Mouse (Mus musculus): ENCODE data around the gene Pgd. TPM values are rescaled to one million over a fixed set of nuclear protein-coding genes. Genes with fewer than 3 reads are reported as not detected.
A peak's percentile ranks its signal among the peaks of the same experiment; 100 is the strongest.

The Pgd gene
- polyA plus RNA-seq, 1 experiment from 2014 or later: 91.1 TPM

- H3K9me3 ChIP-seq (replicated peaks): peaks cover 5% of the 10 kb centered on the region; the same call in 1 of the 2 replicates
- peaks cover 58% of the 10 kb centered on the region for H3K36me3 ChIP-seq
- no peaks in the 10 kb centered on the region for H3K27me3 ChIP-seq (replicated peaks)
- no peak overlapping the region for H3K27ac ChIP-seq (ENCODE audit: poor library complexity, severe bottlenecking)
- H3K4me3 ChIP-seq: no peak overlapping the region
- no peak overlapping the region for H3K9ac ChIP-seq
- H3K4me2 ChIP-seq: no peak overlapping the region
- WGBS: 88% methylated on average over 11 of the region's 11 CpGs
- peaks cover 11% of the 10 kb centered on the region; the same call in 1 of the 2 replicates for H3K4me1 ChIP-seq (replicated peaks)
- ATAC-seq (ENCODE audit: insufficient number of reproducible peaks, low FRiP score): no peak
These were observed 16.3 kb downstream of the Pgd start for GRCm38 (mm10) chr4:149150256-149150655.

- Histone ChIP-seq H3K27me3 (replicated peaks) (no peaks in the 10 kb centered on the region), H3K36me3 (peaks cover 52% of the 10 kb centered on the region), H3K4me2 (no peak overlapping the region), H3K4me1 (replicated peaks) (peaks cover 11% of the 10 kb centered on the region; the same call in 1 of the 2 replicates), H3K27ac (ENCODE audit: poor library complexity, severe bottlenecking) (no peak overlapping the region), H3K9me3 (replicated peaks) (no peaks in the 10 kb centered on the region), H3K9ac (no peak overlapping the region), H3K4me3 (no peak overlapping the region)
- no peak for ATAC-seq (ENCODE audit: insufficient number of reproducible peaks, low FRiP score)
- WGBS: 74% methylated on average over 7 of the region's 7 CpGs
These were observed 17.0 kb downstream of the Pgd start for GRCm38 (mm10) chr4:149149611-149150010.

- H3K9ac ChIP-seq: no peak overlapping the region
- no peak for ATAC-seq (ENCODE audit: insufficient number of reproducible peaks, low FRiP score)
- no peak overlapping the region for H3K4me3 ChIP-seq
- no peaks in the 10 kb centered on the region for H3K27me3 ChIP-seq (replicated peaks)
- H3K9me3 ChIP-seq (replicated peaks): no peaks in the 10 kb centered on the region
- peaks cover 11% of the 10 kb centered on the region; the same call in 1 of the 2 replicates for H3K4me1 ChIP-seq (replicated peaks)
- 73% methylated on average over 9 of the region's 9 CpGs for WGBS
- no peak overlapping the region for H3K27ac ChIP-seq (ENCODE audit: poor library complexity, severe bottlenecking)
- peaks cover 48% of the 10 kb centered on the region for H3K36me3 ChIP-seq
- H3K4me2 ChIP-seq: no peak overlapping the region
These were observed 17.4 kb downstream of the Pgd start for GRCm38 (mm10) chr4:149149196-149149595.

- no peak for ATAC-seq (ENCODE audit: insufficient number of reproducible peaks, low FRiP score)
- H3K4me2 ChIP-seq: no peak overlapping the region
- H3K36me3 ChIP-seq: peaks cover 37% of the 10 kb centered on the region
- H3K27me3 ChIP-seq (replicated peaks): no peaks in the 10 kb centered on the region
- no peaks in the 10 kb centered on the region for H3K9me3 ChIP-seq (replicated peaks)
- H3K4me1 ChIP-seq (replicated peaks): peaks cover 11% of the 10 kb centered on the region; the same call in 1 of the 2 replicates
- H3K27ac ChIP-seq (ENCODE audit: poor library complexity, severe bottlenecking): no peak overlapping the region
- no peak overlapping the region for H3K4me3 ChIP-seq
- WGBS: 66% methylated on average over 4 of the region's 4 CpGs
- no peak overlapping the region for H3K9ac ChIP-seq
These were observed 18.5 kb downstream of the Pgd start for GRCm38 (mm10) chr4:149148084-149148483.

- 81% methylated on average over 7 of the region's 7 CpGs for WGBS
- H3K27me3 ChIP-seq (replicated peaks): no peaks in the 10 kb centered on the region
- no peak overlapping the region for H3K27ac ChIP-seq (ENCODE audit: poor library complexity, severe bottlenecking)
- H3K4me1 ChIP-seq (replicated peaks): peaks cover 11% of the 10 kb centered on the region; the same call in 1 of the 2 replicates
- peaks cover 31% of the 10 kb centered on the region for H3K36me3 ChIP-seq
- H3K9me3 ChIP-seq (replicated peaks): no peaks in the 10 kb centered on the region
- no peak overlapping the region for H3K4me2 ChIP-seq
- ATAC-seq (ENCODE audit: insufficient number of reproducible peaks, low FRiP score): no peak
- H3K4me3 ChIP-seq: no peak overlapping the region
- no peak overlapping the region for H3K9ac ChIP-seq
These were observed 19.0 kb downstream of the Pgd start for GRCm38 (mm10) chr4:149147528-149147927.

- Histone ChIP-seq H3K27me3 (replicated peaks) (no peaks in the 10 kb centered on the region), H3K4me3 (no peak overlapping the region), H3K27ac (ENCODE audit: poor library complexity, severe bottlenecking) (no peak overlapping the region), H3K9me3 (replicated peaks) (no peaks in the 10 kb centered on the region), H3K36me3 (peaks cover 8% of the 10 kb centered on the region), H3K9ac (no peak overlapping the region), H3K4me1 (replicated peaks) (peaks cover 11% of the 10 kb centered on the region; the same call in 1 of the 2 replicates), H3K4me2 (no peak overlapping the region)
- WGBS: 78% methylated on average over 4 of the region's 4 CpGs
- no peak for ATAC-seq (ENCODE audit: insufficient number of reproducible peaks, low FRiP score)
These were observed 21.4 kb downstream of the Pgd start for GRCm38 (mm10) chr4:149145151-149145550.

- no peaks in the 10 kb centered on the region for H3K27me3 ChIP-seq (replicated peaks)
- peak; percentile 68; the same call in 1 of the 2 replicates for ATAC-seq (ENCODE audit: insufficient number of reproducible peaks, low FRiP score)
- H3K4me3 ChIP-seq: no peak overlapping the region
- no peak overlapping the region for H3K27ac ChIP-seq (ENCODE audit: poor library complexity, severe bottlenecking)
- H3K9me3 ChIP-seq (replicated peaks): no peaks in the 10 kb centered on the region
- 4% methylated on average over 3 of the region's 3 CpGs for WGBS
- H3K9ac ChIP-seq: no peak overlapping the region
- peaks cover 1% of the 10 kb centered on the region for H3K36me3 ChIP-seq
- H3K4me2 ChIP-seq: no peak overlapping the region
- H3K4me1 ChIP-seq (replicated peaks): peaks cover 11% of the 10 kb centered on the region; the same call in 1 of the 2 replicates
These were observed 22.1 kb downstream of the Pgd start for GRCm38 (mm10) chr4:149144459-149144858.

- Histone ChIP-seq H3K27me3 (replicated peaks) (no peaks in the 10 kb centered on the region), H3K36me3 (no peaks in the 10 kb centered on the region), H3K9ac (no peak overlapping the region), H3K4me3 (no peak overlapping the region), H3K4me1 (replicated peaks) (peaks cover 11% of the 10 kb centered on the region; the same call in 1 of the 2 replicates), H3K9me3 (replicated peaks) (no peaks in the 10 kb centered on the region), H3K27ac (ENCODE audit: poor library complexity, severe bottlenecking) (no peak overlapping the region), H3K4me2 (no peak overlapping the region)
- no peak for ATAC-seq (ENCODE audit: insufficient number of reproducible peaks, low FRiP score)
- WGBS: 24% methylated on average over 4 of the region's 4 CpGs
These were observed 23.0 kb downstream of the Pgd start for GRCm38 (mm10) chr4:149143594-149143993.

- Histone ChIP-seq H3K4me1 (replicated peaks) (peaks cover 9% of the 10 kb centered on the region; the same call in 1 of the 2 replicates), H3K36me3 (peaks cover 2% of the 10 kb centered on the region; the same call in 1 of the 2 replicates), H3K4me2 (no peak overlapping the region), H3K27ac (ENCODE audit: poor library complexity, severe bottlenecking) (no peak overlapping the region), H3K9me3 (replicated peaks) (no peaks in the 10 kb centered on the region), H3K4me3 (no peak overlapping the region), H3K27me3 (replicated peaks) (no peaks in the 10 kb centered on the region), H3K9ac (no peak overlapping the region)
- ATAC-seq (ENCODE audit: insufficient number of reproducible peaks, low FRiP score): no peak
- WGBS: 83% methylated on average over 8 of the region's 8 CpGs
These were observed 28.1 kb downstream of the Pgd start for GRCm38 (mm10) chr4:149138515-149138914.

- Histone ChIP-seq H3K9me3 (replicated peaks) (no peaks in the 10 kb centered on the region), H3K27ac (ENCODE audit: poor library complexity, severe bottlenecking) (peak within 1 kb of the TSS; percentile 91), H3K4me2 (peak within 1 kb of the TSS; percentile 89), H3K27me3 (replicated peaks) (no peaks in the 10 kb centered on the region), H3K36me3 (peaks cover 3% of the 10 kb centered on the region), H3K4me1 (replicated peaks) (peaks cover 9% of the 10 kb centered on the region; the same call in 1 of the 2 replicates), H3K9ac (peak within 1 kb of the TSS; percentile 83), H3K4me3 (peak within 1 kb of the TSS; percentile 76)
- peak; percentile 92 for ATAC-seq (ENCODE audit: insufficient number of reproducible peaks, low FRiP score)
- WGBS: 1% methylated on average over 68 of the region's 68 CpGs
These were observed 29.4 kb downstream of the Pgd start, which contains the start of gene Cenps for GRCm38 (mm10) chr4:149136982-149137770. TSS of gene Cenps (minus strand) at chr4:149137629.

- H3K27ac ChIP-seq (ENCODE audit: poor library complexity, severe bottlenecking): no peak overlapping the region
- WGBS: 70% methylated on average over 18 of the region's 18 CpGs
These were observed 30.3 kb downstream of the Pgd start for GRCm38 (mm10) chr4:149136116-149136850.

More at GRCm38 (mm10) chr4:149136116-149136850, 30.3 kb downstream of the Pgd start:
- Histone ChIP-seq H3K9ac (peak overlapping the region; percentile 83), H3K27me3 (replicated peaks) (no peaks in the 10 kb centered on the region), H3K36me3 (peaks cover 12% of the 10 kb centered on the region), H3K4me2 (peak overlapping the region; percentile 89), H3K9me3 (replicated peaks) (no peaks in the 10 kb centered on the region), H3K4me3 (peak overlapping the region; percentile 76), H3K4me1 (replicated peaks) (peaks cover 9% of the 10 kb centered on the region; the same call in 1 of the 2 replicates)
- ATAC-seq (ENCODE audit: insufficient number of reproducible peaks, low FRiP score): no peak
